Mouse (Mus musculus): Measurements from ENCODE around the gene Bcl7a.
A peak's percentile ranks its signal among the peaks of the same experiment; 100 is the strongest.

The Bcl7a gene

DNA sequence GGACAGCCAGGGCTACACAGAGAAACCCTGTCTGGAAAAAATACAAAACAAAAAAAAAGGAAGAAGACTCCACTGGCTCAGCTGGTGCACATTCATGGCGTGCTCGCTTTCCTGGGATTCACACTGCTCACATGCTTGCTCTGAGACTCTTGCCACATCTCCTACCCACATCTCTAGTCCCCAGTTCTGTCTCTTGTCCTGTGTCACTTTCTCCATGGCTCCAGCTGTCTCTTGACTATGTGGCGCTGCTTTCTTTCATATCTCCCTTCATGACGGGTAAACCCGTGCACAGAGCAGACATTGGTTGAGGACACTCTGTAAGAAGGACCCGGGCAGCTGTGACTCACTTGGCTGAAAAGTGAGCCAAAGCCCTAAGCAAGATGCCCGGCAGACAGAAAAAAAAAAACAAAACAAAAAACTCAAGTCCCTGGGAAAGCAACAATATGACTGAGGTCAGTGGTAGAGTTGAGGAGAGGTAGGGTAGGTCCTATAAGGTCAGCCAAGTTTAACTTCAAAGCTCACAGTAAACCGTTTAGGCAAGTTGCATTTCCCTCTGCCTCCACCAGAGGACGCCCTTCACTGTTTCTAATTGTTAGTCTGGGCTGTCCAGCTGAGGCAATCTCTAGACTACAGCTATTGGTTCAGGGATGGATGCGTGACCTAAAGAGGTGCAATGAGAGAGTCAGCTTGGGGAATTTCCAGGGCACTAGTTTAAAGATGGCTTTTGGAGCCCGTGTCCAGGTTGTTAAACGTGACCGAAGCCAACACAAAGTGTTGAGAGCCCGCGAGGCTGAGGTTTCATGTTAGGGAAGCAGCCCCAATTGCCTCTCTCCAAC, 33.7 kb downstream of the Bcl7a start:
- peak; percentile 73 for DNase-seq (ENCODE audit: low spot score)

DNA sequence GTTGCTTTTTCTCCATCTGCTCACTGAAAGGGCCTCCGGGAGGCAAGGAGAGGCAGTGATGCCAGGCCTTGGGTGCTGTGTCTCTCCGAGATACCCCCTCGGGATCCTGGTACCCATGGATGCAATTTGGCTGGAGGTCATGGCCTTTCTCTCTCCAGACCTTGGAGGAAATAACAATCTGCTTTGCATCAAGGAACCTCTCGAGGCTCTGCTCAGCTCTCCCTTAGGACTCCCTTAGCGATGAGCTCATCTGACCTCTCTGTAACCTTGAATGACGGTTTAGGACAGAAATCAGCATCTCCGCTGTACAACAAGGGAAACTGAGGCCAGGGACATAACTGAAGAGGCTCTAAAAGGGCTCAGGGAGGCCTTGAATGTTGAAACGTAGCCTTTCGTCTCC, 35.1 kb downstream of the Bcl7a start:
- DNase-seq (ENCODE audit: low spot score) = no peak

DNA sequence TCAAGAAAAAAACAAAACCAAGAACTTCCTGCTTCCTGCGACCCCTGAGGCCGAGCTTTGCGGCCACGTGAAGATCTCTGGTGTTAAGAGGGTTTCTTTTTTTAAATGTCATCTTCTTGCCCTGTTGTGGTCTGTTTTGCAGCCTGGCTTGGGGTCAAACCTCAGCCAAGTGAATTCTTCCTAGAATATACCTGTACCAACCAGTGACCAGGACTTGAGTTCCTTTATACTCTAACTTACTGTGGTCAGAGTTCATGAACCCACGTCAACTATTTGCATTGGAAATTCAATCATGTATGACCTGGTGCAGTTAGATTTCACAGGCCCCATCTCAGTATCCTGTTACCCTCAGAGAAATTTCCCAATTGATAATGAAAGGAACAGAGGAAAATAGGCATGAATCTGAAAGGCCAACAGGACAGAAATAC, 35.9 kb downstream of the Bcl7a start:
- DNase-seq (ENCODE audit: low spot score) = no peak

DNA sequence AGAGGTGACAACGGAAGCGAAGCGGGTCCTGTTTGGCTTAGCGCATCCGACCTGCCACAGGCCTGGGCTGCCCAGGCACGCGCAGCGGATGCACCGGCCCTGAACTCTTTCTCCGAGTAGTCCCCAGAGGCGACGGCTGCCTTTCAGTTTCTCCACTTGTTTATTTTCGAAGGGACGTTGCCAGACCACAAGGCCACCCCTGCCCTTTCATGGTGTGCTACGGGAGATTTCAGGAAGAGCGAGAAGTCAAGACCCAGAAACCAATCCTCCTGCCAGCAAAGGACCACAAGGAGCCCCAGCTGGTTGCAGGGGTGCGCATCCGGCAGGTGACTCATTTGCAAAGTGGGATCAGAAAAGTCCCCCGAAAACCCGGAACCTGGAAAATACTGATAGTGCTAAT, 38.3 kb downstream of the Bcl7a start:
- DNase-seq (ENCODE audit: low spot score) = no peak

DNA sequence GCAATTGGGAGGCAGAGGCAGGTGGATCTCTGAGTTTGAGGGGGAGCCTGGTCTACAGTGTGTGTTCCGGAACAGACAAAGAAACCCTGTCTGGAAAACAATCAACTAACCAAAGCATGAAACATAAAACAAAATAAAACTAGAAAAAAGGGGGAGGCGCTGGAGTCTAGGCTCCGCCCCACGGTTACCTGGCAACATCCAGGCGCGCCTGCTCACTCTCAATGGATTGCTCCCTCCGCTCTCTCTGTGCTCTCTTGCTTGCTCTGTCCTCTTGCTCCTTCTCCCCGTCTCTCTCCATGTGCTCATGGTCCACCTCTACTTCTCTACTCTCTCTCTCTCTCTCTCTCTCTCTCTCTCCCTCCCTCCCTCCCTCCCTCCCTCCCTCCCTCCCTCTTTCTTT, 39.1 kb downstream of the Bcl7a start:
- no peak for DNase-seq (ENCODE audit: low spot score)

DNA sequence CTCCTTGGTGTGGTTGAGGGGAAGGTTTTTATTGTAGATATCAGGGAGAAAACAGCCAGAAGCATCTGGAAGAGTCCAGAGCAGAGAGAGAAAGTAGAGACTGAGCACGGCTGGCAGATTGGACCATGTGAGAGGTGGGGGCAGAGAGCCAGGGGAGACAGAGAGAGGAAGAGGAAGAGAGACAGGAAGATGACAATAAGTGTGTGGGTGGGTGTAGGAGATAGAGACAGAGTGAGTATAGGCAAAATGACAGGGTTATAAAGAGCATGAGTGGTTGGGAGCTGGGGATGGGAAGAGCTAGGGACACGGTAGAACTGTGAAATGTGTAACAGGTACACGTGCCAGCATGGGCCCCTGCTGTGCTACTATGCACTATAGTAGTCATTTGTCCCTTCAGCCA, 44.8 kb downstream of the Bcl7a start:
- DNase-seq (ENCODE audit: low spot score) = no peak

DNA sequence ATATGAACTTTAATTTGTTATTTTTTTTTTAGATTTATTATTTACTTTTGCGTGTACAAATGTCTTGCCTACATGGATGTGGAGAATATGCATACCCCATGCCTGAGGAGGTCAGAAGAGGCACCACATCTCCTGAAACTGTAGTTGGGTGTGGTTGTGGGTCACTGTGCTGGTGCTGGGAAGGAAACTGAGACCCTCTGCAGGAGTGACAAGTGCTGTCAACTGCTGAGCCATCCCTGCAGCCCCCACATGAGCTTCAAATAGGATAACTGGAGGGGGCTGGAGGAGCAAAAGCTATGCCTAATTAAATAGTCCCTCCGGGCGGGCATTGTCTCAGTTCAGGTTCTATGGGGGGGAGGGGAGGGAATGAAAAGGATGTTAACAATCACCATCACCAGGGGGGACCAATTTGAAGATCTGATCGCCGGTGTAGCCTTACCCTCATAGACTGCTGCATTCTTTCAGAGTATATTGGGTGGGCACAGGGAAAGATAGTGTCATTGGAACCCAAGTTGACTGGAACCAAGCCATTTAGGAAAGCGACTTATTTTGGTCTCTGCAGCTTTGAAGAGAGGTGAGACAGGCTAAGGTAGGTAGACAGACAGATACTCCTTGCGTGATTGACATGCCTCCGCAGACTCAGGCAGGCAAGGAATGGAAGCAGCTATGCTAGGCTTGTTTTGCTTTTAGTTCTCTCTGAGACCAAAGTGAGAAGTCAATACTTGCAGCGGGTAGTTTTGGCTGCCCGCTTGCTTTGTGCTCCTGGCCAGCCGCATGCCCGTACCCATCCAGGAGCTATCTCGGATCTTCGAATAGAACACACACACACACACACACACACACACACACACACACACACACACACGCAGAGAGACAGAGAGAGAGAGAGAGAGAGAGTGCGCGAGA, 47.2 kb downstream of the Bcl7a start:
- DNase-seq (ENCODE audit: low spot score) = no peak

DNA sequence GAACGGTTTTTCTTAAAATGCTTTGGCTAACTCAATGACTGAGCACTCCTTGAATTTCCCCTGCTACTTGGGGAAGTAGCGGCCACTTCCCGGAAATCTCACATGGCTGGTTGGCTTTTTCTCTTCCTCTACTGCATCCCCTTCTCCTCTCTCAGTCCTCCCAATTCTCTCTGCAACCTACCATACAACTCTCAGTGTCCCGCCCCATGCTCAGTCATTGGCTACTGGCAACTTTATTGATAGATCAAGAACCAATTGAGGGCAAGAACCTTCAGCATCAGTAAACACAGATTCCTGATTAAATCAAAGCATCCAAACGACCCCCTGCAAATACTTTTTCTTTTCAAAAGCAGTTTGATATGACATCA, 47.8 kb downstream of the Bcl7a start:
- peak; percentile 57 for DNase-seq (ENCODE audit: low spot score)

DNA sequence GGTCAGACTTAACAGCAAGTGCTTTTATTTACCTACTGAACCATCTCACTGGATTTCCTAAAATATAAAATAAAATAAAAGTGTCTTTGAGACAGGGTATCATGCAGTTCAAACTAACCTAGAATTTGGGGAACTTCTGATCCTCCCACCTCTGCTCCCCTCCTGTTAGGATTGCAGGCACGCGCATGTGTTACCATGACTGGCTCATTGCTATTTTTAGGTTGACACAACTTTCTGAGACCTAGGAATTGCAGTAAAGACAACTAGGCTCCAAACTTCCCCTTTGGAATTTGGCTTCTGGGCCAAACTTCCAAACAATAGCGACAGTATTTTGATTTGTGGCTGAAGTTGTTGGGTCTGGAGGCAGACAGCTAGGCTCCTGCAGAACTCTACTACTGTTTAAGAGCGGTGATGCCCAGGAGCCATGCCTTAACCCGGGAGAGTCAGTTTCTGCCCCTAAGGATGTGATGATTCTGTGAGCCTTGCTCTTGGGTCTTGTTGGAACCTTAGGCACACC, 50.2 kb downstream of the Bcl7a start:
- DNase-seq (ENCODE audit: low spot score) = no peak

DNA sequence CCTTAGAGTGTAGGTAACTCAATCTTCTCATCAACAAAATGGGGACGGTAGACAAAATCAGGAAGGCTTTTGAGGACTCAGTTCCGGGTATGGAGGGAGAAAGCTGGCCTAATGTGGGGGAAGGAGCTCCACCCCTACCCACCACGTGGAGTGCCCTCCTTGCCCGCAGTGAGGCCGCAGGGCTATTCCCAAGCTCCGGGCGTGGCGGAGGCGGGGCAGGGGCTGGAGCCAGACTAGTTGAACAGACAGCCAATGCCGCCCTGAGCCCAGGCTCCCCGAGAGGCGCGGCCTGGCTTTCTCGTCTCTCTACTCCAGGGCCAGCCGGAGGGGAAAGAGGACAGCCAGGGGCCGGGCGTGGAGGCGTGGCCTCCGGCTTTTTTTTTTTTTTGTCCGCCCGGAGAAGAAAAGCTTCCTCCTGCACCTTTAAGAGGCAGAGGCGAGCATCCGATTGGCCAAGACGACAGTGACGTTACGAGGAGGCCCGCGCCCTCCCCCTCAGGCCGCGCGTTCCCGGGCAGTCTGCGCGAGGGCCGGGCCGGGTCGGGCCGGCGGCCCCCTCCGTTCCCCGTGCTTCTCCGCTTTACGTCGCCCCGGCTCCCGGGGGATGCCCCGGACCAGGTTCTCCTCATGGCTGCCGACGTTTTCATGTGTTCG, 50.8 kb downstream of the Bcl7a start, which contains the start of gene Mlxip:
Gene Mlxip, plus strand, starts transcription at position 496 of the 654 bp plus-strand sequence.
- DNase-seq (ENCODE audit: low spot score) = peak; percentile 87

DNA sequence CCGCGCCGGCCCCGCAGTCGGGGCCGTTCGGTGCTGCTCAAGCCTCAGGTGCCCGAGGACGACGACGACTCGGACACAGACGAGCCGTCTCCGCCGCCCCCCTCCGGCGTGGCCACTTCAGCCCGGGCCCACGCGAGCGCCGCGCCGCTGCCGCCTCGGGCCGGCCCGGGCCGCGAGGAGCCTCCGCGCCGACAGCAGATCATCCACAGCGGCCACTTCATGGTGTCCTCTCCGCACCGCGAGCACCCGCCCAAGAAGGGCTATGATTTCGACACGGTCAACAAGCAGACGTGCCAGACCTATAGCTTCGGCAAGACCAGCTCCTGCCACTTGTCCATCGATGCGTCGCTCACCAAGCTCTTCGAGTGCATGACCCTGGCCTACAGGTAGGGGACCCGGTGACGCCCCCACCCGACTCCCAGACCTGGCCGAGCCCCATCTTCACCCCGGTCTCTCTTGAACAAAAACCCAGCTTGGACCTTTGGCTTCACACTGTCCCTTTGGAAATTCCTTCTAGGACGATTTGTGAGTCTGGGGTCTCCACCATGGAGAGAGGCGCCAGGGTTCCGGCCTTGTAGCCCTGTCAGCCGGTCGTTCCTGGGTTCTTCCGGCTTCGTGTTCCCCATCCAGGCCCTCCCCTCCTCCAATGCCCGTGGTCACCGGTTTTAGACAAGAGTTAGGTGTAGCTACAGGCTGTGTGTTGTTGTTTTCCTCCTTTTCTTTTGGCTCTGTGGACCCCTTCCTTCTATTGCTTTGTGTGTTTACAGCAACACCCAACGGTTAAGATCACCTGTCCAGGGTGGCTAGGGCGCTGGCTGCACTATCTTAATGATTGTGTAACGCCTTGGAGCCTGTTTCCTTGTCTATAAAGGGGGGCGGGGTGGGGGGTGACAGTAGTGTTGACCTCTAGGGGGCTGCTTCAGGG, 51.6 kb downstream of the Bcl7a start:
- no peak for DNase-seq (ENCODE audit: low spot score)

DNA sequence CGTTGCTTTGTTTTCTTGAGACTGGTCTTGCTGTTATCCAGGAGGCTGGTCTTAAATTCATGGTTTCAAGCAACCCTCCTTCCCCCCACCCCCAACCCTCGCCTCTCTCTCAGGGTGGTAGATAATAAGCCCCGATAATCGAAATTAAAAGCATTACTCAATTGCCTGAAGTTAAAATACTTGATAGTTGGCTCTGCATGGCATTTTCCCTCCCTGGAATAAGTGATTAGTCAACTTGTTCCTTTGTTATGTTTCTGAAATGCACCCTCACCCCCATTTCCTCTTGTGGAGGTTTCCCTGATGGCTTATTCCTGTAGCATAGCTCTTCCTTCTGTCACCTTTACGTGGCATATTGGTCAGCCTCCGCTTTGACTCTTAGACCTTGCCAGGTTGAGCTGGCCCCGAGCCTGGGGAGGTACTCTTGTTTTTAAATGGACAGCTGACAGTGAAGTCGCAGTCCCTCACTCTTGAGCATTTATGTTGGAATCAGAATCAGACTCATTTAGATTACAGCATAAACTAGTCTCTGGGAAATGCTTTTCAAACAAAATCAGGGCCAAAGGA, 53.3 kb downstream of the Bcl7a start:
- DNase-seq (ENCODE audit: low spot score) = no peak

DNA sequence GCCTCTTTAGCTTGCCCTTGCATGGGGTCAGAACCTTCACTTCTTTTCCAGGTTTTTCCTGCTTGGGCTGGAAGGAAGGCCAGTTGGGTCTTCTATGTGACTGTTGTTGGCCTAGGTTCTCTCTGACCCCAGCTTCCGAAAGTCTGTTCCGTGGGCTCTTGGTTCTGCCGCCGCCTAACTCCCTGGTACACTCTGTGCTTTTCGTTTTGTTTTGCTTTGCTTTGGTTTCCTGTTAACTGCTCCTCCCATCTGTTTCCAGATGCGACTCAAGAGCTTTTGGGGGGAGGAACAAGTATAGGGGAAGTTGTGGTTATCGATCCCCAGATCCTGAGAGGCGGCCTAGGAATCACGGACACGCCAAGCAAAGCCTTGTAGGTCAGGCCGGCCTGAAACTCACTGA, 54.2 kb downstream of the Bcl7a start:
- no peak for DNase-seq (ENCODE audit: low spot score)

DNA sequence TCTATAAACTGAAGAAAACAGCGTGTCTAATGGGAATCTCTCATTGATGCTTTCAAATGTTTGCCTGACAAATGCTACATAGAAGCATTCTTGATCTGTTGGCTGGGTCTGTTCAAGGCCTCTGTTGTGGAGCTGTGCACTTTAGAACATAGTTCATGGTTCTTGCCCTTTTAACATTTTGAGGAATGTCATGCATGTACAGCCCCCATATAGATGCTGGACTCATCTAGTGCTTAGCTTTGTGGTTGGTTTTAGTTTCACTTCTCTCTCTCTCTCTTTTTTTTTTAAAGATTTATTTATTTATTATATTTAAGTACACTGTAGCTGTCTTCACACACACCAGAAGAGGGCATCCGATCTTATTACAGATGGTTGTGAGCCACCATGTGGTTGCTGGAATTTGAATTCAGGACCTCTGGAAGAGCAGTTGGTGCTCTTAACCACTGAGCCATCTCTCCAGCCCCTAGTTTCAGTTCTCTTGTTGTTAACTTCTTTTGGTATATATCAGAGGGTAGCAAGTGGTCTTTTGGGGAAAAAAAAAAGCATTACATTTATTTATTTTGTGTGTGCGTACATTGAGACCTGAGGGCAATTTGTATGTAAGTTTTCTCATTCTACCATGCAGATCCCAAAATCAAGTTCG, 55.3 kb downstream of the Bcl7a start:
- DNase-seq (ENCODE audit: low spot score) = no peak

DNA sequence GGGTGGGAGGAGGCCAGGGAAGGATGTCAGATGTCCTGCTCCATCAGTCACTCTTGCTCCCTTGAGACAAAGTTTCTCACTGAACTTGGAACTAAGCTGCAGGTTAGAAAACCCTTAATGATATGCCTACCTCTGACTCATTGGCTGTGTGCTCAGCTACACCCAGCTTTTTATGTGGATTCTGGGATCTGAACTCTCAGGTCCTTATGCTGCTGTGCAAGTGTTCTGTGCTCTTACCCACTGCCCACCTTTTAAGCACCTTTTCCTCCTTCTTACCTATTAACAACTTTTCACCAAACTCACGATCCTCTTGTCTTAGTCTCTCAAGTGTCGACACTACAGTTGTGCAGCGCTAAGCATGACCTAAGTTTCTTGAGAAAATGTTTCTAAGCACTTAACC, 60.8 kb downstream of the Bcl7a start:
- no peak for DNase-seq (ENCODE audit: low spot score)

DNA sequence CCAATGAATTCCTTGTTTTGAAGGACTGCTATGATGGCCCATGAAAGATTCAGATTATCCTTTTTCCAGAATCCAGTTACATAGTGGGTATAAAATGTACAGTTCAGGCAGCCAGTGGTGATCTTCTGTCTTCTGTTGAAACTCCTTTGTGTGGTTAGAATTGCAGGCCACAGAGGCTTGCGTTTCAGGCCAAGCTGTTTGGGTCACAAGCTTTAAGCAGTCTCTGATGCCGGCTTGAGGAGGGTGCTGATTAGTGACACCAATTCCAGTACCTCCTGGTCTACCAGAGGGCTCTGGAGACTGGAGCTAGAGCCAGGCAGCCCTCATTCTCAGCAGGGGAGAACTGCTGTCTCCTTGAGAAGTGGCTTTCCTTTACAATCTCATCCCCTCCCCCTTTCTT, 63.3 kb downstream of the Bcl7a start:
- DNase-seq (ENCODE audit: low spot score) = no peak

DNA sequence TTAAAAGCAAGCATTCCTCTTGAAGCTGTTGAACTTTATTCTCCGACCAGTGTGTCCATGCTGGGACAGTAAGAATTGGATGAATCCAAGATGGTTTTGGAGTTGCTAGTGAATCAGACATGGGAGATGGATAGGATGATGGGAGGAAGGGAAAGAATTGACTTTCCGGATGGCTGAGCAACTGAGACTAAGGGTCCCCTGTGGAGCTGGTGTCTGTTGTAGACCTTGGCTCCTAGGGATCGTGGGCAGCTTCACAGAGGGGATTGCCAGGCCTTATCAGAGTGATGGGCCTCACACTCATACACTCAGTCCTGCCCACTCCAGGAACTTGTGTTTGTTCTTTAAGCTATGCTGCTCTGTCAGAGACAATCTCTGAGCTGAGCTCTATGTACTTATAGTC, 64.5 kb downstream of the Bcl7a start:
- no peak for DNase-seq (ENCODE audit: low spot score)

DNA sequence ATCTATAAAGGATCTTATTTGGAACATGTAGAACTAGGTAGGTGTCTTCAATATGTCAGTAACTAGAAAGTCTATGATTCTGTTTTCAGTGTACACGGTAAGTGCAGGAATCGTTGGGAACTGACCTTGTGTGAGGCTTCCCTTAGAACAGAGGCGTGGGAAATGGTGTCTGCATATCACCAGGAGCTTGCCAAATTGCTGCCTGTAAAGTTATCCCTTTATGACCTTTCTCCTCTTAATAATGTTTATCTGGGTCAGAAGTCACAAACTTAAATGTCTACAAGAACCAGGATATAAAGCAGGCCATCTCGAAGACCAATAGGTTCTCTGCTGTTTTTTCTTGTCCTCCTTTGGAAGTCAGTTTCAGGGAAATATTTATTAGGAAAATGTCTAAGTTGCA, 68.6 kb downstream of the Bcl7a start:
- no peak for DNase-seq (ENCODE audit: low spot score)

DNA sequence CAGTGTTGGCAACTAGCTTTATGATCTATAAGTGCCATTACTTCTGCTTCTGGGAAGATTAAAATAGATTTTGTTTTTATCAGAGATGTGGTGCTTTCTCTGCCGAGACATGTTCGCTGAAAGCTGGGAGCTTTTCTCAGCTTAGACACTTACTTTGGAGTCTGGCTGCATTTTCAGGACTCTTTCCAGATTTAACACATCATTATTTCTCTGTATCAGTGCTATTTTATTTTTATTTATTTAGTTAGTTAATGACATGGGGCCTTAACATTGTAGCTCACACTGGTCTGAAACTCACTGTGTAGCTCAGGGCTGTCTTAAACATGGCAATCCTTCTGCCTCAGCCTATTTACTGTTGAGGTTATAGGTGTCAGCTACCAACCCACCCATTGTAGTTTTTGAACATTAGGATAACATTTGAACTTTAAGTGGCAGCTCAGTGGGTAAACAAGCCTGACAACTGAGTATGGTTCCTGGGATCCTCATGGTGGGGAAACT, 70.3 kb downstream of the Bcl7a start:
- no peak for DNase-seq (ENCODE audit: low spot score)

DNA sequence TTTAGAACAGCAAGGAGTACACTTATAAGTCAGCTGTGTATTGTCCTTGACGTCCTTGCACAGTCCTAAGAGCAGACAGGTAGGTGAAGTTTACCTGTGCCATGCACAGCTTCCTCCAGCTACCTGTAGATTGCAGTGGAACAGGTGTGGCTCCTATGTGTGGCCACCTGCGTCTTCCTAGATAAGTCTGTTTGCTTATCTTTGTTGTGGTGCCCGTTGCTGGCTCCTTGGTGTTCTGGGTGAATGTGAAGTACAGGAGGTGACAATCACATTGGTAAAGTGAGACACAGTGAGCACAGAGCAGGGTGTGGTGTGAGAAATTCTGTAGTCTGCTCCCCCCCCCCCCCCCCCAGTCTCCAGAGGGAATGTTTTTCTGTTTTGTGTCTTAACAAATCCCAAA, 72.5 kb downstream of the Bcl7a start:
- no peak for DNase-seq (ENCODE audit: low spot score)

Data from left cerebral cortex, adult 11 months (tissue).